Mouse (Mus musculus) layer of hippocampus, adult 18-20 months (tissue): ENCODE data around the gene Tcp11l2. TPM values are rescaled to one million over a fixed set of nuclear protein-coding genes. Genes with fewer than 3 reads are reported as not detected.
A peak's percentile ranks its signal among the peaks of the same experiment; 100 is the strongest.

Experiments
- DNase-seq, 2 experiments: peaks; one replicate each; pipeline ENCODE4 v3.0.0; 2022; ENCODE audit warnings: low spot score in 2 of 2
- total RNA-seq, 2 experiments: library from RNA; stranded (reverse); gene quantifications; 2 replicates each; pipeline ENCODE4 v1.2.3; 2021

Gene Tcp11l2
- total RNA-seq, 2 experiments from 2014 or later: 24.7 to 30.3 TPM

- DNase-seq: no peak
Observed at GRCm38 (mm10) chr10:84554291-84555009, 22.0 kb upstream of the Tcp11l2 start.

- DNase-seq: no peak
Observed at GRCm38 (mm10) chr10:84556120-84556519, 20.3 kb upstream of the Tcp11l2 start.

- no peak for DNase-seq
Observed at GRCm38 (mm10) chr10:84558511-84558910, 17.9 kb upstream of the Tcp11l2 start.

GRCm38 (mm10) chr10:84559986-84560385 is 16.4 kb upstream of the Tcp11l2 start:
- no peak for DNase-seq

- DNase-seq: no peak
Observed at GRCm38 (mm10) chr10:84562121-84562520, 14.3 kb upstream of the Tcp11l2 start.

GRCm38 (mm10) chr10:84562567-84563554 is 13.6 kb upstream of the Tcp11l2 start:
- no peak for DNase-seq

- DNase-seq: peak in 1 of 2 experiments; percentile 53
Observed at GRCm38 (mm10) chr10:84564427-84564826, 12.0 kb upstream of the Tcp11l2 start.

- no peak for DNase-seq
Observed at GRCm38 (mm10) chr10:84571052-84571639, 5.3 kb upstream of the Tcp11l2 start.

GRCm38 (mm10) chr10:84573671-84574420 is 2.6 kb upstream of the Tcp11l2 start:
- DNase-seq: no peak

GRCm38 (mm10) chr10:84576029-84576394 is 414 bp upstream of the Tcp11l2 start:
- DNase-seq: no peak

GRCm38 (mm10) chr10:84577071-84577727 is 773 bp downstream of the Tcp11l2 start:
- DNase-seq: peak; percentile 55 to 73

- no peak for DNase-seq
Observed at GRCm38 (mm10) chr10:84578738-84579137, 2.3 kb downstream of the Tcp11l2 start.

- no peak for DNase-seq
Observed at GRCm38 (mm10) chr10:84579527-84579926, 3.1 kb downstream of the Tcp11l2 start.

- no peak for DNase-seq
Observed at GRCm38 (mm10) chr10:84581191-84581590, 4.8 kb downstream of the Tcp11l2 start.

- peak in 1 of 2 experiments; percentile 31 for DNase-seq
Observed at GRCm38 (mm10) chr10:84582236-84582635, 5.8 kb downstream of the Tcp11l2 start.

GRCm38 (mm10) chr10:84584451-84585293 is 8.2 kb downstream of the Tcp11l2 start:
- no peak for DNase-seq

GRCm38 (mm10) chr10:84585294-84585650 is 8.8 kb downstream of the Tcp11l2 start:
- DNase-seq: no peak

GRCm38 (mm10) chr10:84590956-84591355 is 14.5 kb downstream of the Tcp11l2 start:
- no peak for DNase-seq

GRCm38 (mm10) chr10:84591640-84592148 is 15.3 kb downstream of the Tcp11l2 start:
- DNase-seq: no peak
